Mouse (Mus musculus) limb, embryonic 12.5 days (tissue): Measurements from ENCODE around the gene Hibch. TPM values are rescaled to one million over a fixed set of nuclear protein-coding genes. Genes with fewer than 3 reads are reported as not detected.
"Not testable (repeated sequence)": the region's sequence is repeated elsewhere in the genome, so short reads cannot be mapped to it uniquely, and the experiment has no call there.

Source experiments
- ATAC-seq: fragments of 200-750 bp; cut with Nextera tagmentation; 2 replicates; pipeline ENCODE4 v1.8.0; 2017; ENCODE audit warnings: low read depth, moderate TSS enrichment; ENCODE audit not compliant: insufficient number of reproducible peaks, insufficient read depth, low FRiP score, low TSS enrichment
- H3K27ac ChIP-seq: fragments of 300-500 bp; sonication (generic); 2 replicates; pipeline ENCODE4 v1.5.1; 2016; ENCODE audit warnings: mild to moderate bottlenecking, moderate library complexity
- H3K27me3 ChIP-seq: fragments of 300-500 bp; sonication (generic); 2 replicates; pipeline ENCODE4 v1.6.1; 2016; ENCODE audit warnings: mild to moderate bottlenecking, moderate library complexity
- H3K36me3 ChIP-seq: fragments of 300-500 bp; sonication (generic); 2 replicates; pipeline ENCODE4 v1.6.1; 2016; ENCODE audit warnings: mild to moderate bottlenecking, moderate library complexity
- H3K4me1 ChIP-seq: fragments of 300-500 bp; sonication (generic); replicated peaks from 2 replicates; pipeline ENCODE4 v1.6.1; 2016
- H3K4me2 ChIP-seq: fragments of 300-500 bp; sonication (generic); 2 replicates; pipeline ENCODE4 v1.6.1; 2016; ENCODE audit warnings: mild to moderate bottlenecking, moderate library complexity
- H3K4me3 ChIP-seq: fragments of 300-500 bp; sonication (generic); replicated peaks from 2 replicates; pipeline ENCODE4 v1.5.1; 2016; ENCODE audit warnings: mild to moderate bottlenecking
- H3K9ac ChIP-seq: fragments of 300-500 bp; sonication (generic); replicated peaks from 2 replicates; pipeline ENCODE4 v1.6.1; 2016; ENCODE audit warnings: mild to moderate bottlenecking, moderate library complexity
- H3K9me3 ChIP-seq: fragments of 300-500 bp; sonication (generic); 2 replicates; pipeline ENCODE4 v1.6.1; 2016; ENCODE audit warnings: mild to moderate bottlenecking, moderate library complexity
- WGBS: fragments of 180-500 bp; shearing (Covaris S2); methylation state at CpG from one replicate; pipeline ENCODE4 v1.1.7; 2016; 5-methylcytosine and 5-hydroxymethylcytosine counted together
- polyA plus RNA-seq: library from polyadenylated mRNA; unstranded; fragments of >200 nt; fragmentation: Nextera tagmentation; extraction: Ambion mirVana; gene quantifications from 2 replicates; pipeline ENCODE4 v1.2.1, GENCODE M21; 2016

Hibch gene
- polyA plus RNA-seq, 1 experiment from 2014 or later = 26.2 TPM

DNA sequence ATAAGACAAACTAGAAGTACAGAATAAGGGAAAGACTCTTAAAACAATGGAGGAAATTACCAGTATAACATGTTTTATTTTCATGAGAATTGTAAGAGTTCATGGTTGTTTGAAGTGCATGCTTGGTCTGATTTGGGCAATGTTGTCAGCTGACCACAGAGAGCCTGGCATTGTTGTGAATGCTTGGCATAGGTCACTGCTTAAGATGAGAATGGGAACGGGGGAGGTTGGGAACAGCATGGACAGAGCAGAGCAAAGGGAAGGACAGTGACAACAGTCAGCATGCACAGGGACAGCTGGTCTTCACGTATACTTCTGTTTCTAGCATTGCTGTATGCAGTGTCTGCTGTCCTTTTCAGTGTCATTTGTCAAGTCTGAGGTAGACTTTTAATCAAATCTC, 39.5 kb downstream of the Hibch start:
- 84% methylated on average over 2 of the region's 2 CpGs for WGBS
- H3K4me2 ChIP-seq = no peak overlapping the region
- peaks cover 6% of the 10 kb centered on the region; the same call in 1 of the 2 replicates for H3K36me3 ChIP-seq
- no peaks in the 10 kb centered on the region for H3K27me3 ChIP-seq
- H3K9me3 ChIP-seq = no peaks in the 10 kb centered on the region
- no peak for ATAC-seq
- no peak overlapping the region for H3K9ac ChIP-seq
- no peak overlapping the region for H3K27ac ChIP-seq
- no peak overlapping the region for H3K4me3 ChIP-seq
- H3K4me1 ChIP-seq = no peaks in the 10 kb centered on the region

DNA sequence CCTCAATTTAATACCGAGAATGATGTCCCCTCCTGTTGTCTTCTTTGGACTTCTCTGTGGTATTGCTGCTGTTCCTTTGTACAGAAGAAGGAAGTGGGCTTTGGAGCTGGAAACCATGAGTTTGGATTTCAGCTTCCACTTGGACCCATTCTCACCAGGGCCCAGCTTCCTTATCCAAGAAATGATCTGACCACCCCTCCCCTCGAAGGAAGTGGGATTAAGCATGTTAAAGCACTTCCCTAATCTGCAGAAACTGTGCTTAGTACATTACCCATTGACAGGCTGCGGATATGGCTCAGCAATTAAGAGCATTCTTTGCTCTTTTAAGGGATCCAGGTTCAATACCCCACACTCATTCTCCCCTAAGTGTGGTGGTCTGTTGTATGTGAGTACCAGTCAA, 65.1 kb downstream of the Hibch start:
- Histone ChIP-seq H3K4me3 (no peak overlapping the region), H3K9ac (no peak overlapping the region), H3K4me2 (no peak overlapping the region), H3K36me3 (no peaks in the 10 kb centered on the region), H3K9me3 (no peaks in the 10 kb centered on the region), H3K27me3 (no peaks in the 10 kb centered on the region), H3K4me1 (no peaks in the 10 kb centered on the region), H3K27ac (no peak overlapping the region)
- 84% methylated on average over 3 of the region's 3 CpGs for WGBS
- ATAC-seq = no peak

DNA sequence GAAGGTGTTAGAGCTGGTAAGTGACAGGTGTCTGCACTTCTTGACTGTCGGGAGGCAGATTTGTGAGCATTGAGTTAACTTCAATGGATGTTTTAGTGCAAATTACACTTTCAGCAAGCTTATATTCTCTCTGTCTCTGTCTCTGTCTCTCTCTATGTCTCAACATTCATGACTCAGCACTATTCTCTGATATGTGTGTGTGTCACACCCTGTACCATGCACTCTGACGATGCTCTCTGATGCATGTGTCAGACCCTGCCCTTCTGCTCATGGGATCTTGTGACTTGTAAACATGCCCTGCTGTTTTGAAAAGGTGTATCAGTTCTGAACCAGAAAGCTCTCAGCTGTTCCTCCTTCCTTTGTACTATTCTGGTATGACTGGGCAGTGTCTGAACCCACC, 71.9 kb downstream of the Hibch start:
- Histone ChIP-seq H3K27me3 (no peaks in the 10 kb centered on the region), H3K4me2 (no peak overlapping the region), H3K4me1 (no peaks in the 10 kb centered on the region), H3K27ac (no peak overlapping the region), H3K9me3 (no peaks in the 10 kb centered on the region), H3K36me3 (no peaks in the 10 kb centered on the region), H3K4me3 (no peak overlapping the region), H3K9ac (no peak overlapping the region)
- ATAC-seq = no peak
- 92% methylated on average over 2 of the region's 2 CpGs for WGBS

DNA sequence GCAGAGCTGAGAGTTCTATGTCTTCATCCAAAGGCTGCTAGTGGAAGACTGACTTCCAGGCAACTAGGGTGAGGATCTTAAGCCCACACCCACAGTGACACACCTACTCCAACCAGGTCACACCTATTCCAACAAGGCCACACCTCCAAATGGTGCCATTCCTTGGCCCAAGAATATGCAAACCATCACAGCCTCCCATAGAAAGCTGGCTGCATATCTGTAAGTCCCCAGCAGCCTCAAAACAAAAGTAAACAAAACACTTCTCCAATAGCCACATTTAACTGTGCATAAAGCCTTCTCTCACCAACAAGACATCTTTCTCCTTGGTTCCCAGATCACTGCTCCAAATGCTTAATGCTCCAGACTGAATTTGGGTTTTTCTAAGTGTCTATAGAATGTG, 74.2 kb downstream of the Hibch start:
- not testable (repeated sequence) for H3K36me3 ChIP-seq, ATAC-seq, H3K4me3 ChIP-seq, H3K4me1 ChIP-seq, H3K27ac ChIP-seq, H3K4me2 ChIP-seq, H3K9me3 ChIP-seq, H3K9ac ChIP-seq, H3K27me3 ChIP-seq

DNA sequence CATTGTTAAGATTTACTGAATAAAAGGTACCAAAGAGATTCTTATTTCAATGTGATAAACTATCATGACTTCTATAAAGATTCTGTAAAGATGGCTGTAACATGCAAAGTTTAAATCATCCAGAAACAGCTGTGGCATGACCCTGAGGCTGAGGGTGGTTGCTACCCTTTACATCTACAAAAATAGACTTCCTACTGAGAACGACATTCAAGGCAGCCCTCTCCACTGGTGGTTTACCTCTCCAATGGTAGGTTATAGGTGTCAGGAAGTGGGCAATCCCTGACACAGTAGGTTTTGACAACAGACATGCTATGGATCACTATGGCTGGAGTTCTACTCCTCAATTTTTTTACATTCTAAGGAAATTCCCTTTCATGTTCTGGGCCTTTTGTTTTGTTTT, 79.8 kb downstream of the Hibch start:
- not testable (repeated sequence) for H3K4me1 ChIP-seq, H3K4me2 ChIP-seq, ATAC-seq, H3K27me3 ChIP-seq, H3K9me3 ChIP-seq, H3K4me3 ChIP-seq, H3K36me3 ChIP-seq, H3K9ac ChIP-seq, H3K27ac ChIP-seq
- WGBS = 89% methylated on average over 1 of the region's 1 CpGs

DNA sequence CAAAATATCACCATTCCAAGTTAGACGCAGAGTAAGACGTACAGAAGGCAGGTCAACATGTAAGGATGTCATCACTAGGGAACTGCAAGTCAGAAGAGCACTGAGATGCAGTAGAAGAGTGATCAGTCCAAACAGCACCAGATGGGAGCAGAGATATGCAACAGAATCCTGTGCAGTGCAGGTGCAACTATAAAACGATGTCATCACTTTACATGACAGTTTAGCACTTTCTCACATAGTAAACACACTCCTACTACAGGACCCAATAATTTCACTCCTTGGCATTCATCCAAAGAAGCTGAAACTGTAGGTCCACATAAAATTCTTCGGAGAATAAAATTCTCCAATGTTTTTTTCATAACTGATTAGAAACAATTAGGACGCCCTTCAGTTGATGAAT, 89.8 kb downstream of the Hibch start:
- H3K9me3 ChIP-seq = peaks cover 8% of the 10 kb centered on the region
- no peak overlapping the region for H3K4me3 ChIP-seq
- no peak overlapping the region for H3K9ac ChIP-seq
- H3K36me3 ChIP-seq = no peaks in the 10 kb centered on the region
- 77% methylated on average over 5 of the region's 5 CpGs for WGBS
- ATAC-seq = peak; percentile 71; the same call in 1 of the 2 replicates
- no peak overlapping the region for H3K27ac ChIP-seq
- no peak overlapping the region for H3K4me2 ChIP-seq
- H3K27me3 ChIP-seq = no peaks in the 10 kb centered on the region
- no peaks in the 10 kb centered on the region; the same call in 1 of the 2 replicates for H3K4me1 ChIP-seq

DNA sequence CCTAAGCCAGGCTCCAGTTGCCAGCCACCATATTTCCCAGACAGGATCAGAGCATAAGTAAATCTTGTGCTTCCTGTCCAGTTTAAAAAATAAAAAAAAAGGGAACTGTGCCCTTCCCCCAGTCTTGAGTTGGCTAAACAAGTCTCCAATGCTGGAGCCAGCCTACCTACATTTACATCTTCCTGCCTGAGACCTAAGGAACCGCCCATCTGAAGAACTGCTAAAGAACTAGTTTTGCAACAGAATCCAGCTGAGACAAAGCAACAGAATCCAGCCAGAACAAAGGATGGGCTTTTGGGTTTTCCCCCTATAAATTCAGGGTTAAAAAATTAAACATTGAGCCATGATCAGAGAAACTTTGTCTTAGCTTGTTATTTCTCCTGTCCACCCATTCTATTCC, 94.3 kb downstream of the Hibch start:
- no peak overlapping the region for H3K9ac ChIP-seq
- WGBS = 88% methylated on average over 1 of the region's 1 CpGs
- ATAC-seq = no peak
- H3K36me3 ChIP-seq = no peaks in the 10 kb centered on the region
- peaks cover 8% of the 10 kb centered on the region for H3K9me3 ChIP-seq
- no peak overlapping the region for H3K27ac ChIP-seq
- no peaks in the 10 kb centered on the region; the same call in 1 of the 2 replicates for H3K4me1 ChIP-seq
- no peak overlapping the region for H3K4me2 ChIP-seq
- H3K4me3 ChIP-seq = no peak overlapping the region
- H3K27me3 ChIP-seq = no peaks in the 10 kb centered on the region

DNA sequence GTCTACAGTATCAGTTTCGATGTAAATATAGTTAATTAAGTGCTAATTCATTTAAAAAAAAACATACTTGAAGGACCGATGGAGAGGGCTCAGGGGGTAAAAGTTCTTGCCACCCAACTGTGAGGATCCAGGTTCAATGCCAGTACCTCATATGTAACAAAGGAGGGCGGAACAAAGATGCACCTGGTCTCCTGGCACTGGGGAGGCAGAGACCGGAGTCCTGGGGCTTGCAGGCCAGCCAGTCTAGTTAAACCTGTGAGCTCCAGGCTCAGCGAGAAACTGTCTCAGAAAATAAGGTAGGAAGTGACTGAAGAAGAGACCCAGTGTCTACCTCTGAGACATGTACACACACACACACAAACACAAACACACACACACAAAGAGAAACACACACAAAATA, 103.2 kb downstream of the Hibch start:
- 91% methylated on average over 5 of the region's 5 CpGs for WGBS
- Histone ChIP-seq H3K36me3 (no peaks in the 10 kb centered on the region), H3K4me2 (no peak overlapping the region), H3K27ac (no peak overlapping the region), H3K9ac (no peak overlapping the region), H3K27me3 (peaks cover 8% of the 10 kb centered on the region; the same call in 1 of the 2 replicates), H3K9me3 (no peaks in the 10 kb centered on the region), H3K4me3 (no peak overlapping the region), H3K4me1 (peaks cover 8% of the 10 kb centered on the region; the same call in 1 of the 2 replicates)
- ATAC-seq = no peak

DNA sequence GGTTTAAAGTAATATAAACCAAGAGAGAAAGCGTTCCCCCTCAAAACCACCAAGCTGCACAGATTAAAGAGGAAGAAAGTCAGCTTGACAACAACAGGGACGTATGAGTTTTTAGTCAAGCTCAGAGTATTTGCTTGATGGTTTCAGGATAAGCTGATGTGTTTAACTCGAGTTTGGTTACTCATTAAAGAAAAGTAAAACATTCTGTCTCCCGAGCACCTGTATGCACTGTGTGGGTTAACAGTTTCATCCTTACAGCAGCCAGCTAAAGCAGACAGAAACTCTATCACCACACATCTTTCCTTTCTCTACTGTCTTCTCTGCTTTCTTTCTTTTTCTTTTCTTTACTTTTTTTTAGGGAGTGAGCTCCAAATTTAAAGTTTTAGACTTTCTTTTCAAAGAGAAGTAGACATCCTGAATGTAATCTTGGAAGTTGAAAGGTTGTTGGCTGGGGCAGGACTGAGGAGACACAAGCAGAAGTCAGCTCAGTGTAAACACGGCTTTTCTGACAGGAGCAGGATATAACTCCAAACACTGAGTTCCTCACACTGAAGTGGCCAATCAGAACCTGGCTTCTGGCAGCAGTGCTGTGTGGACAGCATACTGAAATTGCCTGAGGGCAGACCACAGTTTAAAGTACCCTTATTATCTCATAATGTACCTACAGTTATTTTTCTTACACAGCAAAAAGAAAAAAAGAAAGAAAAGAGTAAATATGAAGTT, 106.6 kb downstream of the Hibch start:
- 48% methylated on average over 5 of the region's 5 CpGs for WGBS

DNA sequence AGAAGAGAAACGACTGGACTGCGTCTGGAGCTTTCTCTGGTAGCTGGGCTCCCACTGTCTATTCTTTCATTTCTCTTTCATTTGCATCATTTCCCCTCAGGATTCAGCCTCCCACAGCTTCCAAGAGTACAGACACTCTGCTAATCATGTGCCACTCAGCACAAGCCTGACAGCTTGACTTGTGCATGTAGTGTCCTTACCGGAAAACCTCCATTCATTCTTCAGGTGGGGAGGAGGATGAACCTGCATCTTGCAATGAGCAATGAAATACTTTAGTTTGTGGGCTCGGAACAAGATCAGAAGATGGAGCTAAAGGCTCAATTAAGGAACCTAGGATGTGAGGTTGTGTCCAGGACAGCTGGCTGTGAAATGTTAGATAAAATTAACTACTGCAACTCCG, 107.4 kb downstream of the Hibch start:
- peaks cover 15% of the 10 kb centered on the region for H3K4me1 ChIP-seq
- peak overlapping the region; percentile 63; the same call in 1 of the 2 replicates for H3K9ac ChIP-seq
- no peak for ATAC-seq
- WGBS = 6% methylated on average over 5 of the region's 5 CpGs
- H3K4me2 ChIP-seq = peak overlapping the region; percentile 95
- no peaks in the 10 kb centered on the region for H3K9me3 ChIP-seq
- H3K36me3 ChIP-seq = no peaks in the 10 kb centered on the region
- peaks cover 21% of the 10 kb centered on the region for H3K27me3 ChIP-seq
- H3K27ac ChIP-seq = no peak overlapping the region
- H3K4me3 ChIP-seq = peak overlapping the region; percentile 58

More for the DNA sequence above, 106.6 kb downstream of the Hibch start:
- no peaks in the 10 kb centered on the region for H3K9me3 ChIP-seq
- H3K36me3 ChIP-seq = no peaks in the 10 kb centered on the region
- no peak overlapping the region for H3K4me3 ChIP-seq
- peaks cover 21% of the 10 kb centered on the region for H3K27me3 ChIP-seq
- H3K4me1 ChIP-seq = peaks cover 15% of the 10 kb centered on the region
- no peak overlapping the region for H3K9ac ChIP-seq
- ATAC-seq = no peak
- no peak overlapping the region for H3K4me2 ChIP-seq
- no peak overlapping the region for H3K27ac ChIP-seq

DNA sequence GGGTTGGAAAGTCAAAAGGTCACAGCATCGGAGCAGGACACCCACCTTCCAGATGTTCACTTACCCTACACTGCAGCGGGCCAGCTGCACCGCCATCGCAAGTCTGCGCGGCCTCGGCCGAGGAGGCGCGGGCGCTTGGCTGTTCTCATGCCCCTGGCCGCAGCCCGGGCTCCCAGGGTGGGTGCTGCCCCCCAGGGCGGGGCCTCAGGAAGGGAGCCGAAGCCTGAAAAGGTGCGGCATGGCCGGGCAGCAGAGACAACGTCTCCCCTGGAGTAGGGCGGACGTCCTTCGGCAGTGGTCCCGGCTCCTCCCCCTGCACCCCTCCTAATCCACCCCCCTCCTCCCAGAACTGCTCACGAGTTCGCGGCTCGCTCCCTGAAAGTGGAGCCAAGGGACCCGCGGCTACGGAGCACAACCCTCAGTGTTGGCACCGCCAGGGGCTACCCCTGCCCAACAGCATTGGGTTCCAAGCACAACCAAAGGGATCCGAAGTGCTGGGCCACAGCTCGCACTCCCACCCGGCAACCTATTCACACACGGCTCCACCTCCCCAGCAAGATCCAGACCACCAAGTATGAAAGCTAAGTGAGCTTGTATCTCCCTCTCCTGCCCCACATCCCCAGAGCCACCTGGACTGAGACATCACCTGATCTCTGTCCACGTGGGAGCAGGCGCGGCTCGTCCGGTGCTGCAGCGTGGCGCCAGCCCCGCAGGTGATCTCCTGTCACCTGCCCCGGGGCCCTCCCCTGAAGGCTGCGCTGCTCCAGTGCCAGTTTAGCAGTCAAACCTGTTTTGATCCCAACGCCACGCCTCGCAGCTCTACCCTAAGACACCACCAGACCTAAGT, 108.0 kb downstream of the Hibch start:
- Histone ChIP-seq H3K9ac (peak overlapping the region; percentile 63), H3K27me3 (peaks cover 21% of the 10 kb centered on the region), H3K4me2 (peak overlapping the region; percentile 95), H3K4me1 (peaks cover 15% of the 10 kb centered on the region), H3K4me3 (peak overlapping the region; percentile 58), H3K9me3 (no peaks in the 10 kb centered on the region), H3K27ac (no peak overlapping the region), H3K36me3 (no peaks in the 10 kb centered on the region)
- ATAC-seq = peak; percentile 77
- WGBS = under 1% methylated on average over 41 of the region's 47 CpGs
